ENCODE assay signal across 8 mouse cellular contexts in the genomic region with DNA sequence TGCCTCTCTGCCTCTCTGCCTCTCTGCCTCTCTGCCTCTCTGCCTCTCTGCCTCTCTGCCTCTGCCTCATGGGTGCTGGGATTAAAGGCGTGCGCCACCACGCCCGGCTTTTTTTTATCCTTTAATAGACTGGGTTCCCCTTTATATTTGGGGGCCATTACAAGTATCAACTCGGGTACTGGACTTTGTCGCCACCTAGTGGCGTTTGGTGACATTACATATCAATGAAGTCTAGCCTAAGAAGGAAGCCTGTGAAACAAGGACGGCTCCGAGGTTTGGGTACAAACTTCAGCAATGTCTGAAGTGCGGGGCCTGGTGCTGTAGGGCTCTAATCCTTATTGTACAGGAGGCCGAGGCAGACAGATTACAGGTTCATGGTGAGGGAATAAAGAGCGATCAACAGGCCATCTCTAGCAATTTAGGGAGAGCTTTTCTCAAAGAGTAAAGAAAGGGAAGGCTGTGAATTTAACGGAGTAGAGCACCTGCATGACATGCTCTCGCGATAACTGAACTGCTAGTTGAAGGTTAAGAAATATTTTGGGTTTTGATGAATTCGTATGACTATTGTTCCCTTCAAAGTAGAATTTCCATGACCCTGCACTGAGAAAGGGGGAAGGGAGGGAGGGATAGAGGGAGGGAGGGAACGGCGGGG. TPM values are rescaled to one million over a fixed set of nuclear protein-coding genes. Genes with fewer than 3 reads are reported as not detected.
DNase-seq lines count a peak whose midpoint lies in the region; ATAC-seq lines count a peak whose summit lies in the region.

No protein-coding gene starts in this region.

- peaks cover 40% of the 10 kb centered on the region for H3K4me1 ChIP-seq in megakaryocyte, embryonic 14.5 days

- DNase-seq in adipocyte (ENCODE audit: low spot score) = peak; percentile 84
- DNase-seq in gastrocnemius, postnatal 10 days = peak; percentile 78
- DNase-seq in hindlimb bud, embryonic 11.5 days (ENCODE audit: extremely low spot score, low read depth, low spot score) = peak; percentile 78
- peak; percentile 31 to 88 for DNase-seq in left cerebral cortex, adult 9 months (ENCODE audit: low spot score in 2 of 2)
- DNase-seq in right cerebral cortex, adult 2 months (ENCODE audit: low spot score in 2 of 2) = peak; percentile 88 to 89
- DNase-seq in urinary bladder, postnatal 10 days (ENCODE audit: low spot score) = peak; percentile 38

- H3K36me3 ChIP-seq in megakaryocyte, embryonic 14.5 days (replicated peaks; ENCODE audit: low read length) = no peaks in the 10 kb centered on the region

- no peaks in the 10 kb centered on the region for H3K27me3 ChIP-seq in megakaryocyte, embryonic 14.5 days (replicated peaks)

- peak overlapping the region; percentile 81 for H3K4me3 ChIP-seq in megakaryocyte, embryonic 14.5 days (replicated peaks)

- H3K9me3 ChIP-seq in megakaryocyte, embryonic 14.5 days = no peaks in the 10 kb centered on the region

- ATAC-seq in common myeloid progenitor, adult 5-6 weeks (replicated peaks; ENCODE audit: low read depth, poor library complexity, severe bottlenecking) = peak; percentile 98

RNA-seq across cellular contexts. Expression of gene Akr1b10, which starts 12.2 kb away (rescaled TPM):
- 36.4 and 38.6 TPM in 2 replicates for total RNA-seq in common myeloid progenitor, adult 5-6 weeks (2017)
- 10 to 100 TPM; 39.9 to 42.8 TPM for total RNA-seq in gastrocnemius, postnatal 10 days (2021)
- 1.9 TPM in 1 of 2 replicates, not detected in the other for polyA plus RNA-seq in megakaryocyte, embryonic 14.5 days (2012; ENCODE audit: insufficient read depth, low replicate concordance)

RNA-seq across cellular contexts. Expression of gene Akr1b8, which starts 17.9 kb away (rescaled TPM):
- not detected in 2 replicates for total RNA-seq in common myeloid progenitor, adult 5-6 weeks (2017)
- 1 to 10 TPM; 5.9 to 6.7 TPM for total RNA-seq in gastrocnemius, postnatal 10 days (2021)
- 0.89 TPM in 1 of 2 replicates, not detected in the other for polyA plus RNA-seq in megakaryocyte, embryonic 14.5 days (2012; ENCODE audit: insufficient read depth, low replicate concordance)

RNA-seq across cellular contexts. Expression of gene Akr1b7, which starts 40.3 kb away (rescaled TPM):
- total RNA-seq in common myeloid progenitor, adult 5-6 weeks (2017) = not detected in 2 replicates
- not detected for total RNA-seq in gastrocnemius, postnatal 10 days (2021)
- polyA plus RNA-seq in megakaryocyte, embryonic 14.5 days (2012; ENCODE audit: insufficient read depth, low replicate concordance) = not detected in 2 replicates

RNA-seq across cellular contexts. Expression of gene Akr1b3, which starts 54.5 kb away (rescaled TPM):
- total RNA-seq in common myeloid progenitor, adult 5-6 weeks (2017) = 138 TPM in 2 replicates
- 100 to 1,000 TPM; 214 to 249 TPM for total RNA-seq in gastrocnemius, postnatal 10 days (2021)
- 12.9 and 58.4 TPM in 2 replicates for polyA plus RNA-seq in megakaryocyte, embryonic 14.5 days (2012; ENCODE audit: insufficient read depth, low replicate concordance)

Comparison
In these comparisons a context has a peak if more than half of its experiments do, and no peak if none do; other contexts are left out.
1. Peak in every context shown above with its lines: DNase-seq, ATAC-seq and H3K4me3 ChIP-seq.
2. DNase-seq: peak in every context shown above with its lines; median percentile 88 in right cerebral cortex, adult 2 months; 84 in adipocyte; 78 in gastrocnemius, postnatal 10 days; 78 in hindlimb bud, embryonic 11.5 days; 60 in left cerebral cortex, adult 9 months; 38 in urinary bladder, postnatal 10 days.